Mouse (Mus musculus) lung, postnatal 0 days (tissue): ENCODE measurements around the gene Fam69b. TPM values are rescaled to one million over a fixed set of nuclear protein-coding genes. Genes with fewer than 3 reads are reported as not detected.

ENCODE experiments used
- ATAC-seq: fragments of 200-750 bp; cut with Nextera tagmentation; 2 replicates; pipeline ENCODE4 v1.8.0; 2017; ENCODE audit warnings: moderate library complexity
- DNase-seq: peaks from one replicate; pipeline ENCODE4 v3.0.0-alpha.2; 2016; ENCODE audit warnings: low spot score
- H3K27ac ChIP-seq: fragments of 300-500 bp; sonication (generic); 2 replicates; pipeline ENCODE4 v1.5.1; 2014; ENCODE audit warnings: antibody characterized with exemption, mild to moderate bottlenecking, low read length, mixed read lengths
- H3K27me3 ChIP-seq: fragments of 300-500 bp; sonication (generic); replicated peaks from 2 replicates; pipeline ENCODE4 v1.6.1; 2014; ENCODE audit warnings: low read length, mixed read lengths; ENCODE audit not compliant: insufficient read depth
- H3K36me3 ChIP-seq: fragments of 300-500 bp; sonication (generic); 2 replicates; pipeline ENCODE4 v1.6.1; 2014; ENCODE audit warnings: low read length, mixed read lengths; ENCODE audit not compliant: insufficient read depth
- H3K4me1 ChIP-seq: fragments of 300-500 bp; sonication (generic); 2 replicates; pipeline ENCODE4 v1.6.1; 2014; ENCODE audit warnings: antibody characterized with exemption, low read depth, low read length, mixed read lengths; ENCODE audit not compliant: insufficient read depth
- H3K4me2 ChIP-seq: fragments of 300-500 bp; sonication (generic); replicated peaks from 2 replicates; pipeline ENCODE4 v1.6.1; 2014; ENCODE audit warnings: low read depth, mild to moderate bottlenecking, low read length, moderate library complexity, mixed read lengths
- H3K4me3 ChIP-seq: fragments of 300-500 bp; sonication (generic); 2 replicates; pipeline ENCODE4 v1.5.1; 2014; ENCODE audit warnings: low read depth, low read length
- H3K9ac ChIP-seq: fragments of 300-500 bp; sonication (generic); replicated peaks from 2 replicates; pipeline ENCODE4 v1.6.1; 2014; ENCODE audit warnings: low read depth, mild to moderate bottlenecking
- H3K9me3 ChIP-seq: fragments of 300-500 bp; sonication (generic); 2 replicates; pipeline ENCODE4 v1.6.1; 2016; ENCODE audit warnings: low read length, mixed read lengths
- CTCF ChIP-seq: IDR thresholded peaks from 2 replicates; pipeline ENCODE4 v1.5.1; 2016; ENCODE audit warnings: antibody characterized with exemption, mild to moderate bottlenecking
- EP300 ChIP-seq: IDR thresholded peaks from 2 replicates; pipeline ENCODE4 v1.6.1; 2016; ENCODE audit warnings: antibody characterized with exemption, mild to moderate bottlenecking, control low read depth
- WGBS: fragments of 180-500 bp; shearing (Covaris S2); extraction: QIAGEN DNeasy Blood & Tissue Kit; methylation state at CpG from one replicate; pipeline ENCODE4 v1.1.7; 2014; 5-methylcytosine and 5-hydroxymethylcytosine counted together
- polyA plus RNA-seq: library from polyadenylated mRNA; unstranded; fragments of >200 nt; fragmentation: Nextera tagmentation; extraction: Ambion mirVana; gene quantifications from 2 replicates; pipeline ENCODE4 v1.2.1, GENCODE M21; 2015

Gene Fam69b
- polyA plus RNA-seq, 1 experiment from 2014 or later, result 8.2 TPM

- peak; percentile 91 for DNase-seq
- Histone ChIP-seq H3K4me2 (no peak overlapping the region), H3K9ac (no peak overlapping the region; the same call in 1 of the 2 replicates), H3K36me3 (no peaks in the 10 kb centered on the region), H3K27me3 (no peaks in the 10 kb centered on the region), H3K9me3 (no peaks in the 10 kb centered on the region), H3K4me3 (no peak overlapping the region), H3K27ac (peak overlapping the region; percentile 93), H3K4me1 (peaks cover 21% of the 10 kb centered on the region; the same call in 1 of the 2 replicates)
- peak; percentile 56; the same call in 1 of the 2 replicates for TF ChIP-seq EP300
- TF ChIP-seq CTCF, result peak; percentile 41; the same call in 1 of the 2 replicates
- peak; percentile 57 for ATAC-seq
- WGBS, result 31% methylated on average over 6 of the region's 6 CpGs
These were observed 21.0 kb upstream of the Fam69b start for GRCm38 (mm10) chr2:26607056-26607910.

- no peak overlapping the region for H3K4me2 ChIP-seq
- DNase-seq (no peak), ATAC-seq (no peak)
- H3K4me3 ChIP-seq, result no peak overlapping the region
- H3K36me3 ChIP-seq, result no peaks in the 10 kb centered on the region
- H3K27ac ChIP-seq, result no peak overlapping the region
- no peak overlapping the region for H3K9ac ChIP-seq
- H3K27me3 ChIP-seq, result no peaks in the 10 kb centered on the region
- no peaks in the 10 kb centered on the region for H3K9me3 ChIP-seq
- TF ChIP-seq EP300 (no peak), CTCF (no peak)
- H3K4me1 ChIP-seq, result peaks cover 15% of the 10 kb centered on the region; the same call in 1 of the 2 replicates
These were observed 19.5 kb upstream of the Fam69b start for GRCm38 (mm10) chr2:26608781-26609180.

- no peak overlapping the region for H3K9ac ChIP-seq
- DNase-seq, result no peak
- H3K4me2 ChIP-seq, result no peak overlapping the region
- H3K27me3 ChIP-seq, result no peaks in the 10 kb centered on the region
- no peak overlapping the region for H3K4me3 ChIP-seq
- H3K36me3 ChIP-seq, result no peaks in the 10 kb centered on the region
- H3K27ac ChIP-seq, result no peak overlapping the region
- TF ChIP-seq EP300 (no peak), CTCF (no peak)
- no peak for ATAC-seq
- no peaks in the 10 kb centered on the region for H3K9me3 ChIP-seq
- peaks cover 15% of the 10 kb centered on the region; the same call in 1 of the 2 replicates for H3K4me1 ChIP-seq
These were observed 19.0 kb upstream of the Fam69b start for GRCm38 (mm10) chr2:26609261-26609661.

GRCm38 (mm10) chr2:26610526-26610925 is 17.7 kb upstream of the Fam69b start:
- ATAC-seq, result no peak
- 70% methylated on average over 3 of the region's 3 CpGs for WGBS
- no peaks in the 10 kb centered on the region for H3K36me3 ChIP-seq
- no peaks in the 10 kb centered on the region for H3K27me3 ChIP-seq
- no peak overlapping the region for H3K27ac ChIP-seq
- no peak overlapping the region for H3K4me3 ChIP-seq
- no peak overlapping the region for H3K9ac ChIP-seq
- no peak overlapping the region for H3K4me2 ChIP-seq
- H3K4me1 ChIP-seq, result peaks cover 12% of the 10 kb centered on the region; the same call in 1 of the 2 replicates
- no peaks in the 10 kb centered on the region for H3K9me3 ChIP-seq
- TF ChIP-seq CTCF, result no peak
- TF ChIP-seq EP300, result no peak; the same call in 1 of the 2 replicates
- no peak for DNase-seq

- H3K4me2 ChIP-seq, result no peak overlapping the region
- H3K36me3 ChIP-seq, result no peaks in the 10 kb centered on the region
- H3K4me1 ChIP-seq, result peaks cover 10% of the 10 kb centered on the region; the same call in 1 of the 2 replicates
- no peak overlapping the region for H3K27ac ChIP-seq
- ATAC-seq, result peak; percentile 20
- H3K9ac ChIP-seq, result no peak overlapping the region
- no peaks in the 10 kb centered on the region for H3K27me3 ChIP-seq
- no peak overlapping the region for H3K4me3 ChIP-seq
- TF ChIP-seq CTCF (no peak), EP300 (no peak)
- DNase-seq, result no peak
- H3K9me3 ChIP-seq, result no peaks in the 10 kb centered on the region
These were observed 17.2 kb upstream of the Fam69b start for GRCm38 (mm10) chr2:26611054-26611453.

- DNase-seq (no peak), ATAC-seq (no peak)
- no peak overlapping the region for H3K4me3 ChIP-seq
These were observed 16.4 kb upstream of the Fam69b start for GRCm38 (mm10) chr2:26611896-26612295.

More at GRCm38 (mm10) chr2:26611896-26612295, 16.4 kb upstream of the Fam69b start:
- TF ChIP-seq EP300 (no peak), CTCF (no peak)
- Histone ChIP-seq H3K36me3 (no peaks in the 10 kb centered on the region), H3K9ac (no peak overlapping the region), H3K4me2 (no peak overlapping the region), H3K27ac (no peak overlapping the region), H3K27me3 (no peaks in the 10 kb centered on the region), H3K4me1 (peaks cover 2% of the 10 kb centered on the region; the same call in 1 of the 2 replicates), H3K9me3 (no peaks in the 10 kb centered on the region)
